Mouse (Mus musculus): ENCODE data around the gene Hoxa6.

Gene Hoxa6

GRCm38 (mm10) chr6:52163366-52164031, 45.0 kb downstream of the Hoxa6 start:
- DNase-seq (ENCODE audit: low read depth): no peak

- no peak for DNase-seq (ENCODE audit: low read depth)
These were observed 45.7 kb downstream of the Hoxa6 start for GRCm38 (mm10) chr6:52162611-52163365.

DNA sequence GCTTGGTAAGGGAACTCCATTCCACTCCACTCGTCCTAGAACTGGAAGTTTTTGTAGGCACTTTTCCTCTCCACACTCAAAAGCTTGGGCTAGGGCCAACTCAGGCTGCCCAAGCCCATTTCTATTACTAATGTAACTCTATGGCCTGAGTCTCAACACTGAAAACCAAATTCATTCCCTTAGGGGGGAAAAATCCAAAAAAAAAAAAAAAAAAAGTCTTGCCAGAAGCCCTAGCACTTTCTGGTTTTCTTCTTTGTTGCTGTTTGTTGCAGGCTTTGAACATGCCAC, 46.5 kb downstream of the Hoxa6 start:
- DNase-seq (ENCODE audit: low read depth): no peak

DNA sequence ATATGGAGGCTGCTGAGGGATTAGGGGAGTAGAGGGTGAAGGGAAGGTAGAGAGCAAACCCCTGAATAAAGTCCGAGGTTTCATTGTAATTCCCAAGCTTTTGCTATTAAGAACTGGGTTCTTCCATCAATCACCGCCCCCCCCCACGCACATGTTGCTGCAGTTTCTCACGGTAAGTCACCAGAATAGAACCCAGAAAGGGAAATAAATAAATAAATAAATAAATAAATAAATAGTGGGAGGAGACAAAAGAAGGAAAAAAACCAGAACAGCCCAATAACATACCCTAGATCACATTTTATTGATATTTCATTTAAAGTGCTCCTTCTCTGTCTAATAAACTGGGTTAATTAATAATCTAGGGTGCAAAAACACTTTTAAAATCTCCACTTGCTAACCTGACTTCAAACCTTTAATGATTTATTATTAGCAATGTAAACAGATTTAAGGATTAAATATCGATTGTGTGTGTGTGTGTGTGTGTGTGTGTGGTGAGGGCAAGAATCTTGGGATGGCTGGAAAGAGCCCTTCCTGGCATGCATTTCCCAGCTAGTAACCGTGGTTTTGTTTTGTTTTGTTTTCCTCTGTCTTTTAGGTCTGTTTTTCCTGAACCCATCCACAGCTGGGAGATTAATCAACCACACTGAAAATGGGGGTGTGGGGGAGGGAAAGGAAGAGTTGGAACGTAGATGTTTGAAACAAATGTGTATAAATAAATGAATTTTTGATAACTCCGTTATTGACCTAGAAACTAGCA, 47.0 kb downstream of the Hoxa6 start:
- DNase-seq (ENCODE audit: low read depth): no peak

- DNase-seq (ENCODE audit: low read depth): no peak
These were observed 47.8 kb downstream of the Hoxa6 start for GRCm38 (mm10) chr6:52160511-52161335.

- no peak for DNase-seq (ENCODE audit: low read depth)
These were observed 48.5 kb downstream of the Hoxa6 start for GRCm38 (mm10) chr6:52159979-52160378.

DNA sequence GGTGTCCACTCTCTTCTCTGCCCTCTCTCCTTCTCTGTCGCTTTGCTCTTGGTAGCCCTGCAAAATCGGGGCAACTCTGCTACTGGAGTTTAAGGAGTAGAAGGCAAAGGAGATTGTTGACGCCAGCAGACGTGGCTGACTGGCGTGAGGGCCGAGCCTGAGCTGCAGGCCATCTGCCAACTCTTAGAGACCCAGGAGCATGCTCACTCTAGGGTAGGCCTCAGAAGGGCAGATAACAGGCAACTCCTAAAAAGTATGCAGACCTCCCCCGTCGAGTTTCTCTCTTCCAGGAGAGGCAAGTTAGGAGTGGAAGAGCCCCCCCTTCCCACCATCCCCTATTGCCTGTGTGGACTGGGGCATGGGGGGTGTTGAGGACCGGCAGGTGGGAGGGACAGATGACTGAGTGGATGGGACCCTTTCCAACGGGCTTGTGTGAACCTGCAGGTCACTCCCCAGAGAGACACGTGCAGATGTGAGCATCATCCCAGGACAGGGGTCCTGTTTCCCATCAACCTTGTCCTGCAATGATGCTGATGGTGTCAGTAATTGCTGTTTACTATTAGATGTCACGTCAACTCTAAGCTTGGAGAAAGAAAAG, 49.3 kb downstream of the Hoxa6 start:
- DNase-seq (ENCODE audit: low read depth): no peak

GRCm38 (mm10) chr6:52158276-52159051, 50.1 kb downstream of the Hoxa6 start, which contains the start of gene Hoxa1:
Gene Hoxa1 (minus strand): TSS chr6:52158317.
- peak; percentile 15 for DNase-seq (ENCODE audit: low read depth)

GRCm38 (mm10) chr6:52157466-52158275, 50.9 kb downstream of the Hoxa6 start:
- no peak for DNase-seq (ENCODE audit: low read depth)

- DNase-seq (ENCODE audit: low read depth): no peak
These were observed 51.8 kb downstream of the Hoxa6 start for GRCm38 (mm10) chr6:52156551-52157200.

All from c-Kit-positive CD71-positive TER-119-negative erythroid progenitor cells, embryonic 14.5 days (primary cell).